Mouse (Mus musculus) E14TG2a.4 (cell line): ENCODE measurements around the gene Lasp1.

Experiments
- CTCF ChIP-seq: conservative IDR thresholded peaks from 2 replicates; pipeline ENCODE4 v1.5.1; 2014; ENCODE audit warnings: low read length
- POU5F1 ChIP-seq: IDR thresholded peaks from 2 replicates; pipeline ENCODE4 v1.6.1; 2014; ENCODE audit warnings: low read length, borderline replicate concordance

DNA sequence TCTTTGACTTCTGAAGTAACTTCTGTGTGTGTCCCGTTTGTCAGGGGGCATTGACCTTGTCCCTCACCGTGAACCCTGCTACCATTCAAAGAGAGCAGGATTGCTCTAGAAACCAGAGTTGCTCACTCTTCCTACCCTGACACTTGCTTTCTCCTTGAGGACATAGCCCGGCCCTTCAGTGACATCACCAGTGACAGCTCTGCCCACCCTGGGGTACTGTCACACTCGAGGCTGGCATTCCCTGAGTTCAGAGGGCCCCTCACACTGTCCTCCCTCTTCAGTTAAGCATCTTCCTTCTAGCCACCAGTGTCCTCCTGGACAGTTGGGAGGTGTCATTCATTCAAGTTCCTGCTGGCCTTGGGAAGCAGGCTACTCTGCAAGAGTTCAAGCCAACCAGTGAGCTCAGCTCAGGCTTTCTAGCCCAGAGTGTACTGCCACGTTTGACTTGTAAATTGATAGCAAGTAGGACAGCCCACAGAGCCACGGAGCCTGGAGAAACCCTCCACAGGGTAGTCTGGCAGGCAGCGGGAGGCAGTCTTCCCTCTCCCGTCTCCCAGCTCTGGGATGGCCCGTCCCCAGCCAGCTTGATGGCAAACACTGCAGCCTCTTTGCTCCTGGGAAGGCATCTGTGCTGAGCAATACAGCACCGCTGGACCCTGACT, 40.1 kb downstream of the Lasp1 start:
- TF ChIP-seq CTCF = no peak
- no peak for TF ChIP-seq POU5F1
